Mouse (Mus musculus): ENCODE results near the gene Comt. TPM values are rescaled to one million over a fixed set of nuclear protein-coding genes. Genes with fewer than 3 reads are reported as not detected.

Comt gene
- polyA plus RNA-seq, 1 experiment, result 96.2 TPM

DNA sequence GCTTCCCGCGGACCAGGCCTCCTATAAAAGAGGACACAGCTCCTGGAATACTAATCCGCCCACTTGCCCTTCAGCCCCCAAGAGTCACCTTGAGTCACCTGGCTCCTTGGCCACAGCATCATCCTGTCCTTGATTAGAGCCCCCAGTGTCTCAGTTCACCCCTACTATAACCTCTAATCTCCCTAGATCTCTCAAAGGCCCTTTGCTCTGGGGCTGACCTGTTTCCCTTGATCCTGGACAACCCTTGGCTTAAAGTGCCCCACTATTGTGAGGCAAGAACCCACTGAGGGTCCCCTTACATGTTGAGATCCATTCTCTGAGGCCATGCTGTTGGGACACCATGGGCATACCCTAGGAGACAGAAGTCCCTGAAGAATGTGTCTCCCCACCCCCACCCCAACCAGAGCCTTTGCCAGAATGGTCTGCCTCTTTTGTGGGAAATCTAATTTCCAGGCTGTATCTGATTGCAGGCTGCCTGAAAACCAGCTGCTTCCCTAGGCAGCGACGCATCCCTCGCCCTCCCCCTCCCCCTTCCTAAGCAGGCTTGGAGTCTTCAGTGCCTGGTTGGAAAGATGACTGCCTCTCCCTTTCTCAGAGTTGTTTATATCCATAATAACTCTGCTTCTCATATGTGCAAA, 44.9 kb downstream of the Comt start:
- no peaks in the 10 kb centered on the region for H3K79me3 ChIP-seq (ENCODE audit: low read depth)
- H3K4me3 ChIP-seq (ENCODE audit: insufficient read depth, poor library complexity, severe bottlenecking), result no peak overlapping the region
- no peaks in the 10 kb centered on the region for H3K36me3 ChIP-seq (ENCODE audit: control insufficient read depth, insufficient read depth)
- H3K27me3 ChIP-seq (ENCODE audit: control insufficient read depth, insufficient read depth, insufficient read length), result no peaks in the 10 kb centered on the region
- no peaks in the 10 kb centered on the region for H3K79me2 ChIP-seq (ENCODE audit: control insufficient read depth, insufficient read depth)
- no peak overlapping the region for H3ac ChIP-seq (ENCODE audit: control insufficient read depth, insufficient read length, low read depth)
- no peak for TF ChIP-seq FOSL1 (IDR thresholded peaks at IDR 0.05; ENCODE audit: insufficient read depth, low read length, poor library complexity, severe bottlenecking)
- no peak for TF ChIP-seq USF1 (IDR thresholded peaks at IDR 0.05; ENCODE audit: low read depth)
- TF ChIP-seq CTCF (IDR thresholded peaks at IDR 0.05; ENCODE audit: control insufficient read depth, insufficient read depth, insufficient read length), result no peak
- TF ChIP-seq MYOG (IDR thresholded peaks at IDR 0.05; ENCODE audit: control insufficient read depth, extremely low read depth, insufficient read length), result no peak
- TF ChIP-seq CEBPB (IDR thresholded peaks at IDR 0.05; ENCODE audit: low read depth), result no peak
- no peak for TF ChIP-seq MAX (IDR thresholded peaks at IDR 0.05)
- no peak for TF ChIP-seq MYOD1 (IDR thresholded peaks at IDR 0.05; ENCODE audit: control insufficient read depth, insufficient read length, low read depth)

DNA sequence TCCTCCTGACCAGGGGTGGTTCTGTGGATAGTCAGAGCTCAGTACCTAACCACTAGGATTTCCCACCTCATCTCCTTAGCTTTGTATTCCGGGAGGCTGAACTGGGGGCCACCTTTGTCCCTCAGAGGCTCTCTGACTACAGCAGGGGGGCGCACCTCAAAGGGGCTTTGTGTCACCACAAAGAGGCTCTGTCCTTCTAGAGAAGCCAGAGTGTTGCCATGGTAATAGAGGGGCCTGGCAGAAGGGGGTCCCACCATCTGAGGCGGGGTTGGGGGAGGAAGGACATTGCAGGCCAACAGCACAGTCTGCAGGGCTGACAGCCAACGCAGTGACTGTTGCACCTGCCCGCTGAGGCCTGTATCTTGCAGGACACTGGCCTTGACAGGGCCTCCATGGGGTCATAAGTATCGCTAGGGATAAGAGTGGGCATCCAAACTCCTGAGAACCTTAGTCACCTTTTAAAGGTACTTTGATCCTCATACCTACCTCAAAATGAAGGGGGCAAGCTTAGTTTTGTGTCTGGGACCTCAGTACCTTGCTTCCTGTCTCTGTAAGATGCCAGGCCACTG, 46.1 kb downstream of the Comt start:
- no peak overlapping the region for H3K4me3 ChIP-seq (ENCODE audit: insufficient read depth, poor library complexity, severe bottlenecking)
- no peaks in the 10 kb centered on the region for H3K79me3 ChIP-seq (ENCODE audit: low read depth)
- TF ChIP-seq USF1 (IDR thresholded peaks at IDR 0.05; ENCODE audit: low read depth), result no peak
- no peak for TF ChIP-seq CEBPB (IDR thresholded peaks at IDR 0.05; ENCODE audit: low read depth)
- no peak for TF ChIP-seq MYOD1 (IDR thresholded peaks at IDR 0.05; ENCODE audit: control insufficient read depth, insufficient read length, low read depth)
- no peak for TF ChIP-seq MYOG (IDR thresholded peaks at IDR 0.05; ENCODE audit: control insufficient read depth, extremely low read depth, insufficient read length)
- no peak for TF ChIP-seq FOSL1 (IDR thresholded peaks at IDR 0.05; ENCODE audit: insufficient read depth, low read length, poor library complexity, severe bottlenecking)
- TF ChIP-seq MAX (IDR thresholded peaks at IDR 0.05), result no peak
- no peak for TF ChIP-seq CTCF (IDR thresholded peaks at IDR 0.05; ENCODE audit: control insufficient read depth, insufficient read depth, insufficient read length)
- H3K27me3 ChIP-seq (ENCODE audit: control insufficient read depth, insufficient read depth, insufficient read length), result no peaks in the 10 kb centered on the region
- no peaks in the 10 kb centered on the region for H3K79me2 ChIP-seq (ENCODE audit: control insufficient read depth, insufficient read depth)
- no peaks in the 10 kb centered on the region for H3K36me3 ChIP-seq (ENCODE audit: control insufficient read depth, insufficient read depth)
- H3ac ChIP-seq (ENCODE audit: control insufficient read depth, insufficient read length, low read depth), result no peak overlapping the region

DNA sequence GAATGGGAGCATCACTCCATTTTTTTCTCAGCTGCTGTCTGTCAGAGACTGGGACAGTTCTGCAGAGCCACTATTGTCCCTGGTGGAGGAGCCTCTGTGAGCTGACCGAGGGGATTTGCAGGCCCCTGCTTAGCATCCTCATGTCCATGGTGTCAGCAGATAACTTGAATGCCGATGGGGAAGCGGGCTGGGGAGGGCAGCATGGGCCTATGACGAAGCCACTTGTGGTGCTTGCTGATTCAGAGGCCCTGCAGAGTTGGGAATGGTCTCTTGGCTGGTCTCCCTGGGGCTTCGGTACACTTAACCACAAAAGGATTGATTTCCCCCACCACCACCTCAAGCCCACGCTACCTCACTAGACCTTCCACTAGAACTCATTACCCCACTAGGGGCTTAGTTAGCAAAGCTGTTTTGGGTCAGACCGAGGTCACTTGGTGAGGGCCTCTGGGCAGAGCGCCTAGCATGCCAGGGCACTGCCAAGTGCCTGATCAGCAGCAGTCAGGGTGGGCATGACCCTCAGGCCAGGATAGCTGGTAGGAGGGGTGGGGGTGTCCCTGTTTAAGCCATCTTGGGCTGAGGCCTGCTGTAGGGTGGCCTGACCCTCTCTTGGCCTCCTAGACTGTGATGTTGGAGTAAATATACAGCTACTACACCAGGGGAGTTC, 47.2 kb downstream of the Comt start:
- Histone ChIP-seq H3K27me3 (ENCODE audit: control insufficient read depth, insufficient read depth, insufficient read length) (no peaks in the 10 kb centered on the region), H3K4me3 (ENCODE audit: insufficient read depth, poor library complexity, severe bottlenecking) (no peak overlapping the region), H3K79me3 (ENCODE audit: low read depth) (no peaks in the 10 kb centered on the region), H3ac (ENCODE audit: control insufficient read depth, insufficient read length, low read depth) (no peak overlapping the region), H3K79me2 (ENCODE audit: control insufficient read depth, insufficient read depth) (no peaks in the 10 kb centered on the region), H3K36me3 (ENCODE audit: control insufficient read depth, insufficient read depth) (no peaks in the 10 kb centered on the region)
- TF ChIP-seq CEBPB (IDR thresholded peaks at IDR 0.05; ENCODE audit: low read depth), result no peak
- TF ChIP-seq USF1 (IDR thresholded peaks at IDR 0.05; ENCODE audit: low read depth), result no peak
- no peak for TF ChIP-seq MAX (IDR thresholded peaks at IDR 0.05)

DNA sequence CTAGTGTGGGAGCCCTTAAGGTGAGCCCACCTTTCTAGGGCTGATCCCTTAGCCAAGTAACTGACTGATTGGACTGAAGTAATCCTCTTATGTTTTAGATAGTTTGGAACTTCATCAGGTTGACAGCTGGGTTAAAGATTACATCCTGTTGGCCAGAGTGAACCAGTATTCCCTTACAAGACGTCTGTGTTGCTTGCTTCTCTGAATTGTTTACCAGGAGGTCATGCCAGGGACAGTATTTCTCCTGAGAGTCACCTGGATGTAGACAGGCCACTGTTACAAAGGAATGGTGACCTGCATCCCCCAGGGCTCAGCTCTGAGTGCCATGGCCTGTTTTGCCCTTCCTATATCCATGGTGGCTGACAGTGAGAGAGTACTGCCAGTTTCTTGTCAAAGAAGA, 48.2 kb downstream of the Comt start:
- H3K27me3 ChIP-seq (ENCODE audit: control insufficient read depth, insufficient read depth, insufficient read length), result no peaks in the 10 kb centered on the region
- no peaks in the 10 kb centered on the region for H3K79me2 ChIP-seq (ENCODE audit: control insufficient read depth, insufficient read depth)
- no peaks in the 10 kb centered on the region for H3K36me3 ChIP-seq (ENCODE audit: control insufficient read depth, insufficient read depth)
- no peak overlapping the region for H3K4me3 ChIP-seq (ENCODE audit: insufficient read depth, poor library complexity, severe bottlenecking)
- H3K79me3 ChIP-seq (ENCODE audit: low read depth), result no peaks in the 10 kb centered on the region
- no peak overlapping the region for H3ac ChIP-seq (ENCODE audit: control insufficient read depth, insufficient read length, low read depth)
- TF ChIP-seq MYOD1 (IDR thresholded peaks at IDR 0.05; ENCODE audit: control insufficient read depth, insufficient read length, low read depth), result no peak

- no peaks in the 10 kb centered on the region for H3K36me3 ChIP-seq (ENCODE audit: control insufficient read depth, insufficient read depth)
- no peaks in the 10 kb centered on the region for H3K27me3 ChIP-seq (ENCODE audit: control insufficient read depth, insufficient read depth, insufficient read length)
- no peak overlapping the region for H3K4me3 ChIP-seq (ENCODE audit: insufficient read depth, poor library complexity, severe bottlenecking)
- TF ChIP-seq FOSL1 (IDR thresholded peaks at IDR 0.05; ENCODE audit: insufficient read depth, low read length, poor library complexity, severe bottlenecking) (no peak), CTCF (IDR thresholded peaks at IDR 0.05; ENCODE audit: control insufficient read depth, insufficient read depth, insufficient read length) (no peak), USF1 (IDR thresholded peaks at IDR 0.05; ENCODE audit: low read depth) (no peak), MYOG (IDR thresholded peaks at IDR 0.05; ENCODE audit: control insufficient read depth, extremely low read depth, insufficient read length) (no peak), MYOD1 (IDR thresholded peaks at IDR 0.05; ENCODE audit: control insufficient read depth, insufficient read length, low read depth) (no peak), CEBPB (IDR thresholded peaks at IDR 0.05; ENCODE audit: low read depth) (no peak), MAX (IDR thresholded peaks at IDR 0.05) (no peak)
- no peaks in the 10 kb centered on the region for H3K79me2 ChIP-seq (ENCODE audit: control insufficient read depth, insufficient read depth)
- H3ac ChIP-seq (ENCODE audit: control insufficient read depth, insufficient read length, low read depth), result no peak overlapping the region
- H3K79me3 ChIP-seq (ENCODE audit: low read depth), result no peaks in the 10 kb centered on the region
These were observed 49.4 kb downstream of the Comt start for GRCm38 (mm10) chr16:18377203-18377602.

Data from C2C12 (cell line).